Mouse (Mus musculus) small intestine, adult 2 months (tissue): ENCODE results near the gene Adamts14.

Source experiments
- CTCF ChIP-seq: fragments of 200-500 bp; IDR thresholded peaks from 2 replicates; pipeline ENCODE4 v1.5.1; 2012; ENCODE audit warnings: low read depth, mild to moderate bottlenecking, control low read depth, inconsistent platforms, low read length, moderate library complexity, mixed read lengths; ENCODE audit not compliant: insufficient replicate concordance, insufficient read length; ENCODE audit errors: extremely low read depth
- POLR2A ChIP-seq: fragments of 200-500 bp; IDR thresholded peaks from 2 replicates; pipeline ENCODE4 v1.6.1; 2012; ENCODE audit warnings: low read depth, mild to moderate bottlenecking, control low read depth, inconsistent platforms, low read length, moderate library complexity

- no peak for TF ChIP-seq CTCF
- TF ChIP-seq POLR2A: no peak
Observed at GRCm38 (mm10) chr10:61249951-61250350, 23.3 kb downstream of the Adamts14 start.
